ENCODE assay signal across 8 mouse cellular contexts in genomic region chr9:43263946-43264451, GRCm38 (mm10). TPM values are rescaled to one million over a fixed set of nuclear protein-coding genes. Genes with fewer than 3 reads are reported as not detected.
DNase-seq lines count a peak whose midpoint lies in the region; ATAC-seq and TF ChIP-seq lines count a peak whose summit lies in the region.

No protein-coding gene starts in this region.

- 0 out of 2 replicates have a peak, but pooled peaks cover 3% of the 10 kb centered on the region for H3K4me1 ChIP-seq in lung, postnatal 0 days (ENCODE audit: insufficient read depth, low read depth, low read length)
- H3K4me1 ChIP-seq in lung, adult 2 months (ENCODE audit: control insufficient read depth, insufficient read depth, low read length), result no peaks in the 10 kb centered on the region; the same call in 1 of the 2 replicates
- peaks cover 31% of the 10 kb centered on the region for H3K4me1 ChIP-seq in kidney, adult 2 months (ENCODE audit: control insufficient read depth, insufficient read depth, low read length)
- peaks cover 11% of the 10 kb centered on the region for H3K4me1 ChIP-seq in neural tube, embryonic 11.5 days (ENCODE audit: control insufficient read depth, insufficient read depth, low read length)
- no peaks in the 10 kb centered on the region for H3K4me1 ChIP-seq in midbrain, embryonic 14.5 days (ENCODE audit: control insufficient read depth, insufficient read depth, low read length)

- H3K9me3 ChIP-seq in lung, postnatal 0 days (ENCODE audit: low read length), result no peaks in the 10 kb centered on the region
- no peaks in the 10 kb centered on the region for H3K9me3 ChIP-seq in neural tube, embryonic 11.5 days (ENCODE audit: control insufficient read depth, low read length)
- H3K9me3 ChIP-seq in midbrain, embryonic 14.5 days (ENCODE audit: control insufficient read depth, low read length), result peaks cover 5% of the 10 kb centered on the region; the same call in 1 of the 2 replicates

- no peak overlapping the region for H3K4me3 ChIP-seq in lung, postnatal 0 days (ENCODE audit: low read depth, low read length)
- no peak overlapping the region for H3K4me3 ChIP-seq in lung, adult 2 months (replicated peaks; ENCODE audit: extremely low read depth, low read depth, low read length)
- H3K4me3 ChIP-seq in kidney, adult 2 months (ENCODE audit: insufficient read depth, low read depth, low read length), result no peak overlapping the region
- H3K4me3 ChIP-seq in neural tube, embryonic 11.5 days (ENCODE audit: low read depth, low read length), result no peak overlapping the region
- no peak overlapping the region for H3K4me3 ChIP-seq in midbrain, embryonic 14.5 days (replicated peaks; ENCODE audit: low read depth, low read length)

- DNase-seq in lung, postnatal 0 days (ENCODE audit: low spot score), result no peak
- no peak for DNase-seq in lung, adult 2 months
- peak; percentile 76 for DNase-seq in forelimb bud, embryonic 11.5 days (ENCODE audit: low read depth, low spot score)
- DNase-seq in kidney, adult 2 months, result peak; percentile 95
- peak; percentile 53 for DNase-seq in neural tube, embryonic 11.5 days (ENCODE audit: low spot score)
- no peak for DNase-seq in midbrain, embryonic 14.5 days
- no peak for DNase-seq in cerebellum, adult 11-12 months

- 28% methylated on average over 11 of the region's 11 CpGs for WGBS in lung, postnatal 0 days
- WGBS in lung, adult 2 months, result 46% methylated on average over 11 of the region's 11 CpGs
- 19% methylated on average over 11 of the region's 11 CpGs for WGBS in kidney, adult 2 months
- 12% methylated on average over 11 of the region's 11 CpGs for WGBS in neural tube, embryonic 11.5 days
- 24% methylated on average over 11 of the region's 11 CpGs for WGBS in midbrain, embryonic 14.5 days

- TF ChIP-seq POLR2A in lung, adult 2 months (IDR thresholded peaks at IDR 0.05; ENCODE audit: borderline replicate concordance, extremely low read depth, low read depth, low read length), result no peak
- peak; percentile 9 for TF ChIP-seq POLR2A in kidney, adult 2 months (IDR thresholded peaks at IDR 0.05; ENCODE audit: low read depth, low read length)

- H3K36me3 ChIP-seq in lung, postnatal 0 days (ENCODE audit: insufficient read depth, low read length), result no peaks in the 10 kb centered on the region
- no peaks in the 10 kb centered on the region for H3K36me3 ChIP-seq in kidney, adult 2 months (ENCODE audit: control insufficient read depth, insufficient read depth, low read length)
- no peaks in the 10 kb centered on the region for H3K36me3 ChIP-seq in neural tube, embryonic 11.5 days (ENCODE audit: control insufficient read depth, insufficient read depth, low read length)
- H3K36me3 ChIP-seq in midbrain, embryonic 14.5 days (ENCODE audit: control insufficient read depth, insufficient read depth, low read length), result no peaks in the 10 kb centered on the region

- H3K27ac ChIP-seq in lung, postnatal 0 days (ENCODE audit: low read length), result no peak overlapping the region
- peak overlapping the region; percentile 98 for H3K27ac ChIP-seq in kidney, adult 2 months (ENCODE audit: insufficient read depth, low read depth, low read length)
- peak overlapping the region; percentile 65 for H3K27ac ChIP-seq in neural tube, embryonic 11.5 days (ENCODE audit: low read depth, low read length)
- H3K27ac ChIP-seq in midbrain, embryonic 14.5 days (replicated peaks; ENCODE audit: low read depth, low read length), result no peak overlapping the region

- ATAC-seq in lung, postnatal 0 days, result peak; percentile 32; the same call in 1 of the 2 replicates
- no peak for ATAC-seq in neural tube, embryonic 11.5 days (ENCODE audit: insufficient read depth, low FRiP score, low TSS enrichment)
- ATAC-seq in erythroblast, adult 5-6 weeks (replicated peaks; ENCODE audit: low FRiP score, poor library complexity, severe bottlenecking), result no peak
- ATAC-seq in midbrain, embryonic 14.5 days (ENCODE audit: low FRiP score, low TSS enrichment), result no peak

- no peak for TF ChIP-seq CTCF in lung, postnatal 0 days (IDR thresholded peaks at IDR 0.05)
- TF ChIP-seq CTCF in lung, adult 2 months (IDR thresholded peaks at IDR 0.05; ENCODE audit: insufficient read depth, low read length), result no peak
- TF ChIP-seq CTCF in kidney, adult 2 months (conservative IDR thresholded peaks at IDR 0.05; ENCODE audit: insufficient read depth, insufficient read length, low read depth, low read length), result no peak

- no peak for TF ChIP-seq EP300 in lung, postnatal 0 days (IDR thresholded peaks at IDR 0.05)

- H3K27me3 ChIP-seq in lung, postnatal 0 days (replicated peaks; ENCODE audit: insufficient read depth, low read length), result no peaks in the 10 kb centered on the region
- H3K27me3 ChIP-seq in kidney, adult 2 months (replicated peaks; ENCODE audit: control insufficient read depth, insufficient read depth, low read length), result no peaks in the 10 kb centered on the region
- no peaks in the 10 kb centered on the region for H3K27me3 ChIP-seq in neural tube, embryonic 11.5 days (ENCODE audit: control insufficient read depth, insufficient read depth, low read length)
- no peaks in the 10 kb centered on the region for H3K27me3 ChIP-seq in midbrain, embryonic 14.5 days (ENCODE audit: control insufficient read depth, insufficient read depth, low read length)

- no peak overlapping the region for H3K4me2 ChIP-seq in lung, postnatal 0 days (replicated peaks; ENCODE audit: low read depth, low read length)
- H3K4me2 ChIP-seq in neural tube, embryonic 11.5 days (ENCODE audit: low read depth), result no peak overlapping the region
- no peak overlapping the region for H3K4me2 ChIP-seq in midbrain, embryonic 14.5 days (ENCODE audit: low read length)

- no peak overlapping the region for H3K9ac ChIP-seq in lung, postnatal 0 days (replicated peaks; ENCODE audit: low read depth)
- no peak overlapping the region for H3K9ac ChIP-seq in neural tube, embryonic 11.5 days (ENCODE audit: low read length)
- no peak overlapping the region for H3K9ac ChIP-seq in midbrain, embryonic 14.5 days (replicated peaks; ENCODE audit: low read length)

RNA-seq across cellular contexts. Expression of gene Oaf, which starts 24.3 kb away (rescaled TPM):
- polyA plus RNA-seq in lung, postnatal 0 days (2015; fragmentation: Nextera tagmentation; extraction: Ambion mirVana), result 14.8 and 19.6 TPM in 2 replicates
- 9.2 and 10.1 TPM in 2 replicates for polyA plus RNA-seq in lung, adult 2 months (2012; rRNA removed)
- 60.8 and 61.1 TPM in 2 replicates for polyA plus RNA-seq in kidney, adult 2 months (2012; rRNA removed)
- polyA plus RNA-seq in neural tube, embryonic 11.5 days (2014; fragmentation: Nextera tagmentation; extraction: Ambion mirVana), result 67.3 and 67.9 TPM in 2 replicates
- total RNA-seq in erythroblast, adult 5-6 weeks (2015; ENCODE audit: low replicate concordance), result 2.1 and 21.7 TPM in 2 replicates
- total RNA-seq in erythroblast, adult 5-6 weeks (2017; ENCODE audit: low replicate concordance), result 1.8 and 3.7 TPM in 2 replicates
- 2.3 and 7.9 TPM in 2 replicates for polyA plus RNA-seq in midbrain, embryonic 14.5 days (2014; fragmentation: Nextera tagmentation; extraction: Ambion mirVana)

RNA-seq across cellular contexts. Expression of gene Trim29, which starts 46.6 kb away (rescaled TPM):
- 0.87 and 1.1 TPM in 2 replicates for polyA plus RNA-seq in lung, postnatal 0 days (2015; fragmentation: Nextera tagmentation; extraction: Ambion mirVana)
- polyA plus RNA-seq in lung, adult 2 months (2012; rRNA removed), result 6.1 and 25.1 TPM in 2 replicates
- 0.74 and 1.4 TPM in 2 replicates for polyA plus RNA-seq in kidney, adult 2 months (2012; rRNA removed)
- polyA plus RNA-seq in neural tube, embryonic 11.5 days (2014; fragmentation: Nextera tagmentation; extraction: Ambion mirVana), result 2.4 and 2.7 TPM in 2 replicates
- total RNA-seq in erythroblast, adult 5-6 weeks (2015; ENCODE audit: low replicate concordance), result not detected in 2 replicates
- total RNA-seq in erythroblast, adult 5-6 weeks (2017; ENCODE audit: low replicate concordance), result 0.60 TPM in 1 of 2 replicates, not detected in the other
- polyA plus RNA-seq in midbrain, embryonic 14.5 days (2014; fragmentation: Nextera tagmentation; extraction: Ambion mirVana), result not detected in 2 replicates

RNA-seq across cellular contexts. Expression of gene Pou2f3, which starts 53.8 kb away (rescaled TPM):
- 0.07 and 0.13 TPM in 2 replicates for polyA plus RNA-seq in lung, postnatal 0 days (2015; fragmentation: Nextera tagmentation; extraction: Ambion mirVana)
- polyA plus RNA-seq in lung, adult 2 months (2012; rRNA removed), result 0.07 and 0.46 TPM in 2 replicates
- polyA plus RNA-seq in kidney, adult 2 months (2012; rRNA removed), result 0.14 and 0.22 TPM in 2 replicates
- not detected in 2 replicates for polyA plus RNA-seq in neural tube, embryonic 11.5 days (2014; fragmentation: Nextera tagmentation; extraction: Ambion mirVana)
- total RNA-seq in erythroblast, adult 5-6 weeks (2015; ENCODE audit: low replicate concordance), result not detected in 2 replicates
- total RNA-seq in erythroblast, adult 5-6 weeks (2017; ENCODE audit: low replicate concordance), result not detected in 2 replicates
- 0.08 TPM in 1 of 2 replicates, not detected in the other for polyA plus RNA-seq in midbrain, embryonic 14.5 days (2014; fragmentation: Nextera tagmentation; extraction: Ambion mirVana)

Comparison
In these comparisons a context has a peak if more than half of its experiments do, and no peak if none do; other contexts are left out.
1. DNase-seq: peak in forelimb bud, embryonic 11.5 days (single experiment), kidney, adult 2 months (single experiment) and neural tube, embryonic 11.5 days (single experiment); none in lung, postnatal 0 days (single experiment), lung, adult 2 months (single experiment), midbrain, embryonic 14.5 days (single experiment) and cerebellum, adult 11-12 months (single experiment).
2. H3K27ac ChIP-seq: peak in kidney, adult 2 months (single experiment) and neural tube, embryonic 11.5 days (single experiment); none in lung, postnatal 0 days (single experiment) and midbrain, embryonic 14.5 days (single experiment).